In the genomic region with DNA sequence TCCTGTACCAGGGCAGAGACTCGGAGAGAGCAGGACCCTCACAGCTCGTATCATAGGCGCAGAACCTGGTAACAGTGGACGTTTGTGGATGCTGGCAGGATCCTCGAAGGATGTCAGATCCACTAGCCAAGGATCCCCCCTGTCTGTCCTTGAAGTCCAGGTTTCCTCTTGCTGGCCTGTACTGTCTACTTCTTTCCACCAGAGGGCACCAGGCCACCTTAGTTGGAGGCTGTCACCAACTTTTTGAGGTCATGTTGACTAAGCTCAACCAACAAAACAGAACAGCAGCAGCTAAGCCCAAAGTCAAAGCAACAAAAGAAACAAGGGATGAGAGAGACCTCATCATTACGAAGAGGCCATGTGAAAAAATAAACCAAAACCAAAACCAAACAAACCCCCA, we compare ENCODE assay signal across 8 mouse cellular contexts. TPM values are rescaled to one million over a fixed set of nuclear protein-coding genes. Genes with fewer than 3 reads are reported as not detected.
DNase-seq lines count a peak whose midpoint lies in the region; ATAC-seq and TF ChIP-seq lines count a peak whose summit lies in the region.
"Had no signal": no experiment of that assay in that cellular context is flagged by ENCODE, and none has a peak within 500 bp of the region (broad histone marks: within the 10 kb centered on the region; RNA-seq: fewer than 3 reads in every experiment).

No protein-coding gene starts in this region.

- no peak for TF ChIP-seq POLR2A in CH12.LX (IDR thresholded peaks at IDR 0.05; ENCODE audit: low read depth, low read length)

- H3K36me3 ChIP-seq in kidney, embryonic 14.5 days (ENCODE audit: control insufficient read depth, insufficient read depth, low read length) = no peaks in the 10 kb centered on the region
- H3K36me3 ChIP-seq in CH12.LX (replicated peaks in 1 of 2; ENCODE audit: control insufficient read depth in 1 of 2, insufficient read depth in 1 of 2, low read length in 1 of 2) = no peaks in the 10 kb centered on the region

- H3K4me3 ChIP-seq in kidney, embryonic 14.5 days (ENCODE audit: low read length) = no peak overlapping the region
- no peak overlapping the region for H3K4me3 ChIP-seq in CH12.LX (replicated peaks in 1 of 3; ENCODE audit: low read depth in 2 of 3, low read length in 2 of 3, poor library complexity in 1 of 3)

- intact Hi-C loops in left cerebral cortex, postnatal 4 days (cut with DNase I) = loop anchor here (10.0 kb wide), 1 partner anchor 105 kb away; a partner anchor contains a TSS

- H3K4me1 ChIP-seq in kidney, embryonic 14.5 days (ENCODE audit: control insufficient read depth, insufficient read depth, low read length) = no peaks in the 10 kb centered on the region; the same call in 1 of the 2 replicates
- H3K4me1 ChIP-seq in CH12.LX (ENCODE audit: control insufficient read depth in 1 of 2, insufficient read depth in 2 of 2) = no peaks in the 10 kb centered on the region; a peak in 1 of 4 replicates

- peaks cover 3% of the 10 kb centered on the region; the same call in 1 of the 2 replicates for H3K9me3 ChIP-seq in kidney, embryonic 14.5 days (ENCODE audit: control insufficient read depth, low read length)
- H3K9me3 ChIP-seq in CH12.LX (replicated peaks; ENCODE audit: low read length) = peaks cover 90% of the 10 kb centered on the region

- H3K79me2 ChIP-seq in CH12.LX (replicated peaks; ENCODE audit: control insufficient read depth, extremely low read depth, insufficient read depth, poor library complexity, severe bottlenecking) = no peaks in the 10 kb centered on the region

- peak; percentile 11 to 41 for DNase-seq in kidney, adult 8-10 months
- DNase-seq in CH12.LX (ENCODE audit: extremely low read depth) = no peak
- peak; percentile 6 for DNase-seq in T-cell, adult 2 months (ENCODE audit: low spot score)
- peak; percentile 63 for DNase-seq in embryo, embryonic 10 days (ENCODE audit: low spot score)
- peak; percentile 64 for DNase-seq in left cerebral cortex, postnatal 4 days
- DNase-seq in thymus, postnatal 4 days = peak; percentile 43

- no peaks in the 10 kb centered on the region for H3K27me3 ChIP-seq in kidney, embryonic 14.5 days (ENCODE audit: control insufficient read depth, insufficient read depth, low read length)
- no peaks in the 10 kb centered on the region for H3K27me3 ChIP-seq in CH12.LX (replicated peaks)

- peak; percentile 24 for TF ChIP-seq RAD21 in CH12.LX (IDR thresholded peaks at IDR 0.05; ENCODE audit: low read depth, low read length)

- H3K9ac ChIP-seq in kidney, embryonic 14.5 days (ENCODE audit: low read depth, low read length) = no peak overlapping the region
- H3K9ac ChIP-seq in CH12.LX (ENCODE audit: insufficient read depth, low read depth) = no peak overlapping the region

- WGBS in kidney, embryonic 14.5 days = 71% methylated on average over 6 of the region's 6 CpGs

- in situ Hi-C loops in CH12.LX (cut with MboI; ENCODE audit: low pct_ligation_motif_present, low pct_unique_long_range_greater_than_20kb, low sequenced_read_pairs) = no loop called here

- peak in 1 of 2 experiments; percentile 42; a peak in 2 of 4 replicates for TF ChIP-seq CTCF in CH12.LX (conservative IDR thresholded peaks at IDR 0.05 in 1 of 2, IDR thresholded peaks at IDR 0.05 in 1 of 2; ENCODE audit: low read depth in 2 of 2, low read length in 2 of 2)

- ATAC-seq in kidney, embryonic 14.5 days (ENCODE audit: low FRiP score, low TSS enrichment) = no peak

- dilution Hi-C loops in CH12.LX (cut with MboI; ENCODE audit: extremely low pct_ligation_motif_present, extremely low pct_unique_long_range_greater_than_20kb, low sequenced_read_pairs) = no loop called here

- TF ChIP-seq EP300 in CH12.LX (IDR thresholded peaks at IDR 0.05; ENCODE audit: low read length) = no peak

- no peak overlapping the region for H3K4me2 ChIP-seq in kidney, embryonic 14.5 days (replicated peaks; ENCODE audit: low read depth, low read length)
- no peak overlapping the region for H3K4me2 ChIP-seq in CH12.LX (ENCODE audit: insufficient read depth, low read depth, poor library complexity, severe bottlenecking)

- no peak overlapping the region for H3K27ac ChIP-seq in kidney, embryonic 14.5 days (ENCODE audit: low read depth, low read length)
- H3K27ac ChIP-seq in CH12.LX (ENCODE audit: insufficient read depth, low read depth) = no peak overlapping the region

TF ChIP-seq in CH12.LX, 34 proteins besides CTCF, POLR2A, EP300 and RAD21:
- TF ChIP-seq ETS1 (conservative IDR thresholded peaks at IDR 0.05; ENCODE audit: low read depth, low read length) (no peak), SMC3 (IDR thresholded peaks at IDR 0.05; ENCODE audit: low read depth, low read length) (peak; percentile 17; the same call in 1 of the 2 replicates)

RNA-seq across cellular contexts. Expression of a gene that starts 20.9 kb away (rescaled TPM):
- polyA plus RNA-seq in kidney, embryonic 14.5 days (2014; fragmentation: Nextera tagmentation; extraction: Ambion mirVana) = not detected in 2 replicates
- total RNA-seq in CH12.LX (2012; rRNA removed) = not detected in 2 replicates
- total RNA-seq in CH12.LX (2014; rRNA removed) = not detected in 2 replicates
- polyA plus RNA-seq in CH12.LX (2012; ENCODE audit: insufficient read length, low read depth) = not detected in 2 replicates
- total RNA-seq in left cerebral cortex, postnatal 4 days (2021) = not detected
- total RNA-seq: left cerebral cortex, postnatal 36 days had no signal
